ENCODE assay signal across 2 mouse cellular contexts in the genomic region with DNA sequence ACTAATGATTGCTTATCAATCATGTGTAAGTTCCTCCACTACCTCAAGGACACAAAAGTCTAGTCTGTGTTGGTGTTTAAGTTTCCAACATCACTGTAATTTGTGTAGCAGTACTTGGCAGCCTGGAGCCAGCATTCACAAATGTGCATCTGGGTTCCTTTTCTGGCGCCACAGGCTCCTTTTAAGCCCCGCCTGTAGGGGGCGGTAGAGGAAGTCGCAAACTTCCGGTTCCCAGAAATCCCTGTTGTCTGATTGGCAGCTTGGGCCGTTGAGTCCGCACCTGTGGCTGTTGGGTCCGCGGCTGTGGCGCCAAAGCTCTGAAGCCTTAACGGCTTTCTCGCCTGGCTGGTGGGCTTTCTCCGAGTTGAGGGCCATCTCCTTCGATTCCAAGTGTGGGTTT. TPM values are rescaled to one million over a fixed set of nuclear protein-coding genes. Genes with fewer than 3 reads are reported as not detected.
"Had no signal": no experiment of that assay in that cellular context is flagged by ENCODE, and none has a peak within 500 bp of the region (broad histone marks: within the 10 kb centered on the region; RNA-seq: fewer than 3 reads in every experiment).

A gene (plus strand): TSS at position 301 of the 400 bp plus-strand sequence.

RNA-seq across cellular contexts. Expression of the gene that starts here (rescaled TPM):
- polyA plus RNA-seq: liver, adult 2 months; myocyte had no signal
